Mouse (Mus musculus): ENCODE results near the gene Ankrd11.

DNA sequence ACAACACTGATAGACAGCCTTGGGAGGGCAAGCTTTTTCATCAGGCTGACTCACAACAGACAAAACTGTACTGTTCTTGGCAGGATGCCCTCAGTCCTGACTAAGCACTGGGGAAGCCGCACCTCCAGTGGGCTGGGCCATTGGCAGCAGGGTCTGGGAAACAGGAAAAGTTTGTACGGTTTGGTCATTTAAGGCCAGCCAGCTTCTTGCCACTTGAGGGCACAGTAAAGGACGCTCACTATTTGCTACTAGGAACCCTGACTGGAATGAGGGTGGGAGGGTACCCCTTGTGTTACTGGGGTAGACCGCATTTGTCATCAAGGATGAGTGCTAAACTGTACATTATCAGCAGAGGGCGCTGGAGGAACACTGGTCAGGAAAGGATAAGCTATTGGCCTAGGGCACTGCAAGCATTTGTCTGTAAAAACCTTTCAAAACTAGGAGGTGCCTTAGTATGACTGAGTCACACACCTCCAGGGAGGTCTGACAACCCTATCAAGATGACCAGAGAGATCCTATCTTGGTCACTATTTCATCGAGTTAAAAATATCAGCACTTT, 135.5 kb downstream of the Ankrd11 start:
- TF ChIP-seq CTCF (IDR thresholded peaks at IDR 0.05; ENCODE audit: control insufficient read depth, insufficient read depth, insufficient read length) (peak; percentile 54), MYOD1 (IDR thresholded peaks at IDR 0.05; ENCODE audit: control insufficient read depth, insufficient read length, low read depth) (no peak)

Data from C2C12 (cell line).